Mouse (Mus musculus): Measurements from ENCODE around the gene Cirbp. TPM values are rescaled to one million over a fixed set of nuclear protein-coding genes. Genes with fewer than 3 reads are reported as not detected.

Gene Cirbp
- 100 to 1,000 TPM; 124 to 159 (median 143) TPM for total RNA-seq (2022)

GRCm38 (mm10) chr10:80165392-80166128 is at the start of gene Cirbp:
Gene Cirbp, plus strand, starts transcription at chr10:80165985.
- peak in 1 of 2 experiments; percentile 71 for DNase-seq (ENCODE audit: low spot score in 2 of 2)

- no peak for DNase-seq (ENCODE audit: low spot score in 2 of 2)
Observed at GRCm38 (mm10) chr10:80116563-80116926, 49.2 kb upstream of the Cirbp start.

- no peak for DNase-seq (ENCODE audit: low spot score in 2 of 2)
Observed at GRCm38 (mm10) chr10:80116927-80117691, 48.7 kb upstream of the Cirbp start.

- DNase-seq (ENCODE audit: low spot score in 2 of 2) = no peak
Observed at GRCm38 (mm10) chr10:80117736-80118135, 48.0 kb upstream of the Cirbp start.

- no peak for DNase-seq (ENCODE audit: low spot score in 2 of 2)
Observed at GRCm38 (mm10) chr10:80118552-80118951, 47.2 kb upstream of the Cirbp start.

GRCm38 (mm10) chr10:80120146-80120545 is 45.6 kb upstream of the Cirbp start:
- no peak for DNase-seq (ENCODE audit: low spot score in 2 of 2)

- DNase-seq (ENCODE audit: low spot score in 2 of 2) = no peak
Observed at GRCm38 (mm10) chr10:80121639-80122038, 44.1 kb upstream of the Cirbp start.

GRCm38 (mm10) chr10:80123932-80124562 is 41.7 kb upstream of the Cirbp start:
- no peak for DNase-seq (ENCODE audit: low spot score in 2 of 2)

- no peak for DNase-seq (ENCODE audit: low spot score in 2 of 2)
Observed at GRCm38 (mm10) chr10:80127920-80128319, 37.9 kb upstream of the Cirbp start.

GRCm38 (mm10) chr10:80129846-80130245 is 35.9 kb upstream of the Cirbp start:
- DNase-seq (ENCODE audit: low spot score in 2 of 2) = no peak

GRCm38 (mm10) chr10:80130403-80131031 is 35.3 kb upstream of the Cirbp start:
- no peak for DNase-seq (ENCODE audit: low spot score in 2 of 2)

- peak in 1 of 2 experiments; percentile 61 for DNase-seq (ENCODE audit: low spot score in 2 of 2)
Observed at GRCm38 (mm10) chr10:80131316-80131951, 34.4 kb upstream of the Cirbp start.

- peak in 1 of 2 experiments; percentile 33 for DNase-seq (ENCODE audit: low spot score in 2 of 2)
Observed at GRCm38 (mm10) chr10:80131952-80132350, 33.8 kb upstream of the Cirbp start.

GRCm38 (mm10) chr10:80133226-80133849 is 32.4 kb upstream of the Cirbp start:
- DNase-seq (ENCODE audit: low spot score in 2 of 2) = peak in 1 of 2 experiments; percentile 62

GRCm38 (mm10) chr10:80134421-80134820 is 31.4 kb upstream of the Cirbp start:
- no peak for DNase-seq (ENCODE audit: low spot score in 2 of 2)

- DNase-seq (ENCODE audit: low spot score in 2 of 2) = peak in 1 of 2 experiments; percentile 25
Observed at GRCm38 (mm10) chr10:80135161-80135560, 30.6 kb upstream of the Cirbp start.

GRCm38 (mm10) chr10:80135641-80136040 is 30.1 kb upstream of the Cirbp start:
- no peak for DNase-seq (ENCODE audit: low spot score in 2 of 2)

GRCm38 (mm10) chr10:80136179-80136951 is 29.4 kb upstream of the Cirbp start:
- no peak for DNase-seq (ENCODE audit: low spot score in 2 of 2)

- DNase-seq (ENCODE audit: low spot score in 2 of 2) = peak in 1 of 2 experiments; percentile 75
Observed at GRCm38 (mm10) chr10:80136952-80137625, 28.7 kb upstream of the Cirbp start.
